Mouse (Mus musculus) CH12.LX (cell line): ENCODE data around the gene Cym.

ENCODE experiments used
- CHD2 ChIP-seq: IDR thresholded peaks from 2 replicates; pipeline ENCODE4 v1.6.1; 2011; ENCODE audit warnings: low read length, improper control_type of control experiment
- CTCF ChIP-seq, 2 experiments: IDR thresholded peaks in 1 of 2; conservative IDR thresholded peaks in 1 of 2; 2 replicates each; pipeline ENCODE4 v1.5.1; 2011 to 2012; ENCODE audit warnings: low read depth in 2 of 2, low read length in 2 of 2, improper control_type of control experiment in 1 of 2, inconsistent platforms in 1 of 2, mild to moderate bottlenecking in 1 of 2, moderate library complexity in 1 of 2
- E2F4 ChIP-seq: IDR thresholded peaks from 2 replicates; pipeline ENCODE4 v1.6.1; 2011; ENCODE audit warnings: low read depth, low read length, improper control_type of control experiment; ENCODE audit not compliant: insufficient replicate concordance
- MAFK ChIP-seq: IDR thresholded peaks from 2 replicates; pipeline ENCODE4 v1.6.1; 2011; ENCODE audit warnings: low read length, improper control_type of control experiment; ENCODE audit not compliant: insufficient replicate concordance
- MXI1 ChIP-seq: IDR thresholded peaks from 2 replicates; pipeline ENCODE4 v1.6.1; 2011; ENCODE audit warnings: mild to moderate bottlenecking, low read depth, low read length, improper control_type of control experiment
- POLR2A ChIP-seq: IDR thresholded peaks from 2 replicates; pipeline ENCODE4 v1.6.1; 2011; ENCODE audit warnings: low read depth, mild to moderate bottlenecking, improper control_type of control experiment, low read length
- SMC3 ChIP-seq: IDR thresholded peaks from 2 replicates; pipeline ENCODE4 v1.6.1; 2011; ENCODE audit warnings: low read depth, low read length, improper control_type of control experiment
- ZKSCAN1 ChIP-seq: IDR thresholded peaks from 2 replicates; pipeline ENCODE4 v1.6.1; 2012; ENCODE audit warnings: low read depth, inconsistent platforms, low read length, improper control_type of control experiment, borderline replicate concordance
- ZMIZ1 ChIP-seq: IDR thresholded peaks from 2 replicates; pipeline ENCODE4 v1.6.1; 2012; ENCODE audit warnings: low read depth, mild to moderate bottlenecking, inconsistent platforms, low read length, improper control_type of control experiment

- TF ChIP-seq MXI1 = no peak
- no peak for TF ChIP-seq CTCF (conservative IDR thresholded peaks at IDR 0.05 in 1 of 2, IDR thresholded peaks at IDR 0.05 in 1 of 2; ENCODE audit: low read depth in 2 of 2, low read length in 2 of 2)
- TF ChIP-seq CHD2 = no peak
- no peak for TF ChIP-seq MAFK
- TF ChIP-seq ZKSCAN1 = no peak
- no peak for TF ChIP-seq SMC3
- TF ChIP-seq ZMIZ1 = no peak
- TF ChIP-seq E2F4 = no peak
- no peak for TF ChIP-seq POLR2A
These were observed 20.0 kb upstream of the Cym start for GRCm38 (mm10) chr3:107241389-107242094.
